Mouse (Mus musculus): ENCODE data around the gene Rora. TPM values are rescaled to one million over a fixed set of nuclear protein-coding genes. Genes with fewer than 3 reads are reported as not detected.

Gene Rora
- polyA plus RNA-seq, 1 experiment: 0.06 TPM

DNA sequence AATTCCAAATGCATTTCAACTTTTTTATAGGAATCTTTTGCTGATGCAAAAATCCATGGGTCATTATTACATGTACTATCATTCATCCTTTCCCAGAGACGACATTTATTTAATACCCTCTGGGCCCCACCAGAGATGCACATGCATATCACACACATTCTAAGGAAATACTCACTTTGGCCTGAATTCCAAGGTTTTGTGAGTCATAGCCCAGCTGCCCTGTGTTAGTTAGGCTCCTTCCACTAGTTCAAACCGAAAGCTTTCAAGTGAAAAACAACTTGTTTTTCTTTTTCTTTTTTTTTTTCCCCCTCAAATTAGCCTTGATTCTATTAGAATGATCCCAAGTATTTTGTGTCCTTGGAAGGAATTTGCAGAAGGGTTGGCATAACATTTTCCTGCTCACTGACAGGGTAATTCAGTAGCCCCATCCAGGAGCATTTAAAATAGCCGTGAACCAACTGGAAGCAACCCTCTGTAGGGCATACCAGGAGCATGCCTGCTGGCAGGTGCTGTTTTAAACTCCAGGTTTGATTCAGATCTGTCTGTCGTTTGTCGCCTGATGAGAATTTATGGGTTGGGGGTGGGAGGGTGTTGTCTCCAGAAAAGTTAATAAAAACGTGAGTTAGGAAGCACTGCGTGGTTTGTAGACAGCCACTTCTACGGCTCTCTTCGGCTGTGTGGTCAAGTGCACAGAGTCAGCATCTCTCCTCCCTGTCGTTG, 621.3 kb downstream of the Rora start:
- Histone ChIP-seq H3ac (ENCODE audit: control insufficient read depth, insufficient read length, low read depth) (no peak overlapping the region), H3K27me3 (ENCODE audit: control insufficient read depth, insufficient read depth, insufficient read length) (peaks cover 6% of the 10 kb centered on the region), H3K79me2 (ENCODE audit: control insufficient read depth, insufficient read depth) (no peaks in the 10 kb centered on the region), H3K4me3 (ENCODE audit: insufficient read depth, poor library complexity, severe bottlenecking) (no peak overlapping the region), H3K79me3 (ENCODE audit: low read depth) (no peaks in the 10 kb centered on the region), H3K36me3 (ENCODE audit: control insufficient read depth, insufficient read depth) (no peaks in the 10 kb centered on the region)
- TF ChIP-seq MAX (IDR thresholded peaks at IDR 0.05) (no peak), MYOG (IDR thresholded peaks at IDR 0.05; ENCODE audit: control insufficient read depth, extremely low read depth, insufficient read length) (no peak)

DNA sequence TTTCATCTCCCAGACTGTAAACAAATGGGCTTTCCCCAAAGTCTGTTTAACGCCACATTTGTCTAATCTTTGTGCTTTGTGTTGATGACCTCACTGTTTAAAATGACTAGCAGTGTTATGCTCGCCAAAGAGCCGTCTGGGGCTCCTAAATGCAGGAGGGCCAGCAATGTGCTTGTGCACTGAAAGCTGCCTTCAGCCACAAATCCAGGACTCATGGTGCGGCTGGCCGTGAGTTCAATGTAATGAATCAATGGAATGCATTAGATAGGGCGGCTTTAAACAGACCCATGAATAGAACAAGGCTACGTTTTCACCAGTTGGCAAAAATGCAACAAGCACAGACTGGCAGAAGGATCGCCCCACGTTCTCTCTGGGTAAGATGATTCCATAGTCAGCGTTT, 623.7 kb downstream of the Rora start:
- Histone ChIP-seq H3K79me2 (ENCODE audit: control insufficient read depth, insufficient read depth) (no peaks in the 10 kb centered on the region), H3K4me3 (ENCODE audit: insufficient read depth, poor library complexity, severe bottlenecking) (no peak overlapping the region), H3ac (ENCODE audit: control insufficient read depth, insufficient read length, low read depth) (no peak overlapping the region), H3K36me3 (ENCODE audit: control insufficient read depth, insufficient read depth) (no peaks in the 10 kb centered on the region), H3K79me3 (ENCODE audit: low read depth) (no peaks in the 10 kb centered on the region), H3K27me3 (ENCODE audit: control insufficient read depth, insufficient read depth, insufficient read length) (no peaks in the 10 kb centered on the region)
- TF ChIP-seq USF1 (IDR thresholded peaks at IDR 0.05; ENCODE audit: low read depth) (no peak), MYOD1 (IDR thresholded peaks at IDR 0.05; ENCODE audit: control insufficient read depth, insufficient read length, low read depth) (no peak), FOSL1 (IDR thresholded peaks at IDR 0.05; ENCODE audit: insufficient read depth, low read length, poor library complexity, severe bottlenecking) (no peak), MAX (IDR thresholded peaks at IDR 0.05) (no peak), CTCF (IDR thresholded peaks at IDR 0.05; ENCODE audit: control insufficient read depth, insufficient read depth, insufficient read length) (no peak), CEBPB (IDR thresholded peaks at IDR 0.05; ENCODE audit: low read depth) (no peak), MYOG (IDR thresholded peaks at IDR 0.05; ENCODE audit: control insufficient read depth, extremely low read depth, insufficient read length) (no peak)

DNA sequence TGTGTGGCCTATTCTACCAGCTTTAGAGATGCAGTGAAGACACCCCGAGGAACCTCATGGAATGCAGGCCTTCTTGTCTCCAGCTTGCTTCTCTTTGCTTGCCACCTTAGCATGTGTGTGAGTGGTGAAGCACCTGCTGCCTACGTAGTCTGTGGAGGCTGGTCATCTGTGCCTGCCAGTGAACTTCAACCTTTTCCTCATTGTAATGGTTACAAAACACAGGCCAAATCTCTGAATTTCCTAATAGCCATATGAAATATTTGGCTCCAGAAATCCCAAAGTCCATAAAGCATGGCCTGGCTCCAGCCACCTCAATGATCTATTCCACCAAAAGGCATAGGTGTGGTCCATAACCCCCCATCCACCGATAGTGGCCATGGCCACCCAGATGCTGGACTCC, 631.4 kb downstream of the Rora start:
- Histone ChIP-seq H3K36me3 (ENCODE audit: control insufficient read depth, insufficient read depth) (no peaks in the 10 kb centered on the region), H3K4me3 (ENCODE audit: insufficient read depth, poor library complexity, severe bottlenecking) (no peak overlapping the region), H3K79me2 (ENCODE audit: control insufficient read depth, insufficient read depth) (no peaks in the 10 kb centered on the region), H3K79me3 (ENCODE audit: low read depth) (no peaks in the 10 kb centered on the region), H3K27me3 (ENCODE audit: control insufficient read depth, insufficient read depth, insufficient read length) (peaks cover 3% of the 10 kb centered on the region), H3ac (ENCODE audit: control insufficient read depth, insufficient read length, low read depth) (no peak overlapping the region)
- no peak for TF ChIP-seq MYOD1 (IDR thresholded peaks at IDR 0.05; ENCODE audit: control insufficient read depth, insufficient read length, low read depth)
- no peak for TF ChIP-seq CEBPB (IDR thresholded peaks at IDR 0.05; ENCODE audit: low read depth)
- no peak for TF ChIP-seq MAX (IDR thresholded peaks at IDR 0.05)
- TF ChIP-seq CTCF (IDR thresholded peaks at IDR 0.05; ENCODE audit: control insufficient read depth, insufficient read depth, insufficient read length): no peak
- TF ChIP-seq USF1 (IDR thresholded peaks at IDR 0.05; ENCODE audit: low read depth): no peak
- TF ChIP-seq FOSL1 (IDR thresholded peaks at IDR 0.05; ENCODE audit: insufficient read depth, low read length, poor library complexity, severe bottlenecking): no peak
- TF ChIP-seq MYOG (IDR thresholded peaks at IDR 0.05; ENCODE audit: control insufficient read depth, extremely low read depth, insufficient read length): no peak

DNA sequence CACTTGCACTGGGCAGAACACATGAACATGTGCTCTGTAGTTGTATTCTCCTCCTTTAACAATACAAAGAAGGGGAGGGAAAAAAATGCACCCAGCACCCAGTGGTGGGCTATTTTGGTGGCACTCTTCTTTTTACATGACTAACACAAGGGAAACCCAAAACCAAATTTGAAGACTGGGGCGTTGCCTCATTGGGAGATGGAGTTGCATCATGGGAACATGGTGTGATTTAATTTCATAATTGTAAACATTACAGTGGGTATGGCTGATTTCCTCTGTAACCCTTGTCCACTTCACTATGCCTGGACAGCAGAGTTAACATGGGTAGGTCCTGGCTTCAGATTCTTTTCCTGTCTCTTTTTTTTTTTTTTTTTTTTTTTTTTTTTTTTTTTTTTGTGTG, 634.5 kb downstream of the Rora start:
- Histone ChIP-seq H3ac (ENCODE audit: control insufficient read depth, insufficient read length, low read depth) (no peak overlapping the region), H3K79me3 (ENCODE audit: low read depth) (no peaks in the 10 kb centered on the region), H3K27me3 (ENCODE audit: control insufficient read depth, insufficient read depth, insufficient read length) (peaks cover 11% of the 10 kb centered on the region), H3K79me2 (ENCODE audit: control insufficient read depth, insufficient read depth) (no peaks in the 10 kb centered on the region), H3K36me3 (ENCODE audit: control insufficient read depth, insufficient read depth) (no peaks in the 10 kb centered on the region), H3K4me3 (ENCODE audit: insufficient read depth, poor library complexity, severe bottlenecking) (no peak overlapping the region)
- TF ChIP-seq CEBPB (IDR thresholded peaks at IDR 0.05; ENCODE audit: low read depth): no peak
- no peak for TF ChIP-seq CTCF (IDR thresholded peaks at IDR 0.05; ENCODE audit: control insufficient read depth, insufficient read depth, insufficient read length)
- no peak for TF ChIP-seq FOSL1 (IDR thresholded peaks at IDR 0.05; ENCODE audit: insufficient read depth, low read length, poor library complexity, severe bottlenecking)
- TF ChIP-seq MYOG (IDR thresholded peaks at IDR 0.05; ENCODE audit: control insufficient read depth, extremely low read depth, insufficient read length): no peak
- TF ChIP-seq MYOD1 (IDR thresholded peaks at IDR 0.05; ENCODE audit: control insufficient read depth, insufficient read length, low read depth): no peak
- TF ChIP-seq USF1 (IDR thresholded peaks at IDR 0.05; ENCODE audit: low read depth): no peak
- no peak for TF ChIP-seq MAX (IDR thresholded peaks at IDR 0.05)

DNA sequence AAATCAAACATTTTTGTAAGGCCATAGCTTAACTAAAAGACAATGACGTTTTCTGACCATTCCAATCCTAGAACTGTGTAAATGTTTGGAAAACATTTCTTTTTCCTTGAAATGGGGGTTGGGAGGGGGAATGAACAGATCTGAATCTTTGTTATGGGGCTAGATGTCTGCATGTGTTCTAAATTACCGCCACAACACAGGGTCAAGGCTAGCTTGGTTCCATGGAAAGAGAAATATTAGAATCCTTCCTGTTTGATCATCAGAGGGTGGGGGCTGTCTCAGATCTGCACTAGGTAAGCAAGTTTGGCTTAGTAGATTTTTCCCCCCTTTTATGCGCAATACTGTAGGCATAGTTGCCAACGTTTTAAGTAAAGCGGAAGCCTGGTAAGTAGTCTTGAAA, 635.0 kb downstream of the Rora start:
- TF ChIP-seq FOSL1 (IDR thresholded peaks at IDR 0.05; ENCODE audit: insufficient read depth, low read length, poor library complexity, severe bottlenecking): no peak
- TF ChIP-seq USF1 (IDR thresholded peaks at IDR 0.05; ENCODE audit: low read depth): no peak
- TF ChIP-seq MYOG (IDR thresholded peaks at IDR 0.05; ENCODE audit: control insufficient read depth, extremely low read depth, insufficient read length): no peak
- no peak for TF ChIP-seq CEBPB (IDR thresholded peaks at IDR 0.05; ENCODE audit: low read depth)
- no peak for TF ChIP-seq MAX (IDR thresholded peaks at IDR 0.05)
- no peak for TF ChIP-seq CTCF (IDR thresholded peaks at IDR 0.05; ENCODE audit: control insufficient read depth, insufficient read depth, insufficient read length)
- TF ChIP-seq MYOD1 (IDR thresholded peaks at IDR 0.05; ENCODE audit: control insufficient read depth, insufficient read length, low read depth): no peak
- no peak overlapping the region for H3K4me3 ChIP-seq (ENCODE audit: insufficient read depth, poor library complexity, severe bottlenecking)

More for the DNA sequence above, 635.0 kb downstream of the Rora start:
- H3K27me3 ChIP-seq (ENCODE audit: control insufficient read depth, insufficient read depth, insufficient read length): peaks cover 11% of the 10 kb centered on the region
- H3ac ChIP-seq (ENCODE audit: control insufficient read depth, insufficient read length, low read depth): no peak overlapping the region
- no peaks in the 10 kb centered on the region for H3K79me2 ChIP-seq (ENCODE audit: control insufficient read depth, insufficient read depth)
- H3K79me3 ChIP-seq (ENCODE audit: low read depth): no peaks in the 10 kb centered on the region
- no peaks in the 10 kb centered on the region for H3K36me3 ChIP-seq (ENCODE audit: control insufficient read depth, insufficient read depth)
